Mouse (Mus musculus) lung, adult 18-20 months (tissue): ENCODE results near the gene Vangl1.

Source experiments
- DNase-seq, 2 experiments: peaks; one replicate each; pipeline ENCODE4 v3.0.0; 2022; ENCODE audit warnings: mixed read lengths in 2 of 2

Vangl1 gene

GRCm38 (mm10) chr3:102141451-102141850 is 63.0 kb downstream of the Vangl1 start:
- no peak for DNase-seq

GRCm38 (mm10) chr3:102140606-102141005 is 63.9 kb downstream of the Vangl1 start:
- no peak for DNase-seq

- DNase-seq, result no peak
Measured at GRCm38 (mm10) chr3:102138899-102139298, 65.6 kb downstream of the Vangl1 start.

GRCm38 (mm10) chr3:102137158-102137557 is 67.3 kb downstream of the Vangl1 start:
- no peak for DNase-seq

- peak; percentile 46 to 67 for DNase-seq
Measured at GRCm38 (mm10) chr3:102135389-102136113, 68.9 kb downstream of the Vangl1 start.

GRCm38 (mm10) chr3:102131627-102132324 is 72.7 kb downstream of the Vangl1 start:
- no peak for DNase-seq

DNA sequence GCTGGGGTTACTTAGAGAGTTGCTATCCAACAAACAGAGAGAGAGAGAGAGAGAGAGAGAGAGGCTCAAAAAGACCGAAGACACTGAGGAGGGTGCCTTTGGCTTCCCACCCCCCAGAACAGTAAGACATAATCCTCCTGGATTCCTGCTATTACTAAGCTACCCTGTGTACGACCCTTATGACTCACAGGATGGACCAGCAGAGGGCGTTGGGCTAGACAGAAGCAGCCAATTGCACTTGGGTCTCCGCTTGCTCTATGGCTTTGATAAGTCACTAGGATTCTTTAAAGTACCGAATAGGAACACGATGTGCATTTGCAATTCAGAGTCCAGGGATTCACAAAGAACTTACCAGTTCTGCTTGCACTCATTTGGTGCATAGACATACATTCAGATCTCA is 74.0 kb downstream of the Vangl1 start:
- no peak for DNase-seq

GRCm38 (mm10) chr3:102128242-102128641 is 76.3 kb downstream of the Vangl1 start:
- no peak for DNase-seq

- DNase-seq, result no peak
Measured at GRCm38 (mm10) chr3:102127114-102127513, 77.4 kb downstream of the Vangl1 start.

GRCm38 (mm10) chr3:102125546-102125945 is 78.9 kb downstream of the Vangl1 start:
- no peak for DNase-seq

DNA sequence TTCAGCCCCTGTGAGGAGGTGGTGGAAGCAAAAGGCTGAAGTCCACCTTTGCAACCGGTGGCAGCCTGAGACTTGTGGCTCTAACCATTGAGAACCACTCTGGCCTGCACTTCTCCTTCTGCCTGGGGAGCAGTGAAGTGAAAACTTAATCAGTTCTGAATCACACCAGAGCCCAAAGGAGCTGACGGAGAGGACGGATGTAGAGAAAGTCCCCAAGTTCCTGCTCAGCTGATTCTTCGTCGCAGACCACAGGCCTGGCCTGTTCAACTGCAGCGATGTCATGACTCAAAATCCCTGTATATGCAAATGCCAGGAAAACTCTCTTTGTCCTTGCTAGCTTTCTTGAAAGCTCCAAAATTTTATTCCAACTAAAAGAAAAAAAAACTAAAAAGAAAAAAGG is 80.8 kb downstream of the Vangl1 start:
- no peak for DNase-seq

GRCm38 (mm10) chr3:102122046-102122445 is 82.4 kb downstream of the Vangl1 start:
- DNase-seq, result no peak

- no peak for DNase-seq
Measured at GRCm38 (mm10) chr3:102120947-102121346, 83.5 kb downstream of the Vangl1 start.

DNA sequence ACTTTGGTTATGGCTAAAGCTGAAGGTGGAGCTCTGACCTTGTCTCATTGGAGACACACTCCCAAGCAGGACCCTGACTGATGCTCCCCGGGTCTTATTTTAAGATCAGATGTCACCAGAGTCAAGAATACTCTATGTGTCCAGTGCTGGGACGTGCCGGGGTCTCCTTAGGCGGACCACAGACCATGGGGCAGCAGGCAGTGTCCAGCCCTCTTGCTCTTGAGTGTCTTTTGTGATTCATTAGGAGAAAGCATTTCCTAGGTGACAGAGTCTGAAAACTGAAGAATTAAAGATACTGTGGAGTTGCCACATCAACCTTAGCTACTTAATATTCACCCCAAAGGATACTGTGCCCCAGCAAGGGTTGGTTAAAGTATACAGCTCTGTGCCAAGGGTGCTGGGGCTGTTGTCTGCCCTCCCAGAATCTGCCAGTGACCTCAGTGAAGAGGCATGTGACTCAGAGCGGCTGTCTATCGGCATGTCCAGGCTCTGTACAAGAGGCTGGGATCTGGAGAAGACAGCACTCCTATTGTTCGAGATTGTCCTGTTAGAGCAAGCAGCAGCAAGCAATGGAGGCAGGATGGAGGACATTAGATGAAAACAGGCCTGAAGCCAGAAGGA is 92.4 kb downstream of the Vangl1 start:
- no peak for DNase-seq

GRCm38 (mm10) chr3:102108201-102108600 is 96.3 kb downstream of the Vangl1 start:
- no peak for DNase-seq

DNA sequence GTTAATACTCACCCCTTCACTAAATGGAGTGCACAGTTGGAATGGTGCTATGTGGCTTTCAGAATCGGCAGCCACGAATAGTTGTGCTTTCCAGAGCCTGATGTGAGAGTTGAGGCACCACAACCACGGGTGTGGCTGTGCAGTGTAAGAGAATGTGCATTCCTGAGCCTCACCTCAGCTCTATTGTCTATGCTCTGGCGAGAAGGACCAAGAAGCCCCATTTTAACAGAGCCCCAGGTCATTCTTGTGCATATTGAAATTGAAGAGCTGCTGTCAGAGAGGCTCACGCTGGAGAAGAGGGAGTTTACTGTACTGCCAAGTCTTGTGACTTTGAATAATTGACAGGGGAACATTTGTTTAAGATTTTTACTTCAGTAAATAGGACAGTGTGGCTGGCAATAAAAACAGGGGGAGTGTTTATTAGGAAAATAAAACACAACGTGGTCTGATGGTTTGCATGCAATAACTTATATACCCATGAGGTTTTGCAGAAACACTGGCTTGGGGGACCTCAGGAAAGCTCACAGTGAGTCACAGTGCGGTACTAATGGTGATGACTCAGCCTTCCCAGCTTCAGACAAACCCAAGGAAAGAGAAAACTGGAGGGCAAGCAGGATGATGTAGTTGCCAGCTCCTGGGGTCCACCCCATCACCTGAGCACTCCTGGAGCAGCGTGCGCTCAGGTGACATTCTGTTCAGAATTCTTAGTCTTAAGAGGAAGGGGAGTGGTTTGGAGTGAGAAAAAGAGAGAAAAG is 100.5 kb downstream of the Vangl1 start:
- no peak for DNase-seq
